Mouse (Mus musculus): ENCODE measurements at regions not wholly inside any gene's neighbourhood (a gene's known extent, or its start where the extent isn't known, plus 50 kb on each side); places are given as distances from the start of the nearest gene placed in this dataset.
A peak's percentile ranks its signal among the peaks of the same experiment; 100 is the strongest.

GRCm38 (mm10) chr16:91156506-91156905 is 61.6 kb upstream of the 4932438H23Rik start:
- WGBS: 8% methylated on average over 15 of the region's 15 CpGs
- peaks cover 60% of the 10 kb centered on the region for H3K27me3 ChIP-seq (ENCODE audit: poor library complexity, severe bottlenecking)

GRCm38 (mm10) chr16:91160679-91161078 is 64.6 kb upstream of the Olig2 start:
- Histone ChIP-seq H3K27ac (no peak overlapping the region), H3K9me3 (peaks cover 16% of the 10 kb centered on the region; the same call in 1 of the 2 replicates), H3K4me1 (peaks cover 31% of the 10 kb centered on the region), H3K4me3 (no peak overlapping the region), H3K36me3 (replicated peaks) (no peaks in the 10 kb centered on the region), H3K27me3 (ENCODE audit: poor library complexity, severe bottlenecking) (peaks cover 100% of the 10 kb centered on the region)
- peak; percentile 51 for DNase-seq (ENCODE audit: extremely low spot score, low spot score)
- 21% methylated on average over 8 of the region's 8 CpGs for WGBS

More at GRCm38 (mm10) chr16:91156506-91156905, 61.6 kb upstream of the 4932438H23Rik start:
- peak overlapping the region; percentile 74 for H3K27ac ChIP-seq
- no peak overlapping the region for H3K4me3 ChIP-seq
- H3K9me3 ChIP-seq: peaks cover 16% of the 10 kb centered on the region; the same call in 1 of the 2 replicates
- H3K36me3 ChIP-seq (replicated peaks): no peaks in the 10 kb centered on the region
- peak; percentile 43 for DNase-seq (ENCODE audit: extremely low spot score, low spot score)
- peaks cover 29% of the 10 kb centered on the region for H3K4me1 ChIP-seq

GRCm38 (mm10) chr16:91161616-91162015 is 63.6 kb upstream of the Olig2 start:
- H3K36me3 ChIP-seq (replicated peaks): no peaks in the 10 kb centered on the region
- 81% methylated on average over 6 of the region's 6 CpGs for WGBS
- peaks cover 100% of the 10 kb centered on the region for H3K27me3 ChIP-seq (ENCODE audit: poor library complexity, severe bottlenecking)
- no peak for DNase-seq (ENCODE audit: extremely low spot score, low spot score)
- peaks cover 22% of the 10 kb centered on the region for H3K4me1 ChIP-seq
- H3K27ac ChIP-seq: no peak overlapping the region
- H3K9me3 ChIP-seq: peaks cover 16% of the 10 kb centered on the region; the same call in 1 of the 2 replicates
- no peak overlapping the region for H3K4me3 ChIP-seq

GRCm38 (mm10) chr16:91162381-91162780 is 62.9 kb upstream of the Olig2 start:
- Histone ChIP-seq H3K27me3 (ENCODE audit: poor library complexity, severe bottlenecking) (peaks cover 100% of the 10 kb centered on the region), H3K27ac (no peak overlapping the region), H3K4me3 (no peak overlapping the region), H3K36me3 (replicated peaks) (no peaks in the 10 kb centered on the region), H3K4me1 (peaks cover 18% of the 10 kb centered on the region), H3K9me3 (peaks cover 16% of the 10 kb centered on the region; the same call in 1 of the 2 replicates)
- WGBS: 91% methylated on average over 6 of the region's 6 CpGs
- no peak for DNase-seq (ENCODE audit: extremely low spot score, low spot score)

GRCm38 (mm10) chr16:91165906-91166305 is 59.4 kb upstream of the Olig2 start:
- no peaks in the 10 kb centered on the region for H3K36me3 ChIP-seq (replicated peaks)
- H3K27me3 ChIP-seq (ENCODE audit: poor library complexity, severe bottlenecking): peaks cover 100% of the 10 kb centered on the region
- 92% methylated on average over 4 of the region's 4 CpGs for whole genome bisulfite sequencing
- DNase-seq (ENCODE audit: extremely low spot score, low spot score): no peak
- no peaks in the 10 kb centered on the region for H3K9me3 ChIP-seq
- H3K4me3 ChIP-seq: no peak overlapping the region
- no peak overlapping the region for H3K27ac ChIP-seq
- peaks cover 46% of the 10 kb centered on the region for H3K4me1 ChIP-seq

- Histone ChIP-seq H3K4me3 (no peak overlapping the region), H3K27ac (no peak overlapping the region), H3K27me3 (ENCODE audit: poor library complexity, severe bottlenecking) (peaks cover 100% of the 10 kb centered on the region), H3K36me3 (replicated peaks) (no peaks in the 10 kb centered on the region), H3K4me1 (peaks cover 46% of the 10 kb centered on the region), H3K9me3 (no peaks in the 10 kb centered on the region)
- DNase-seq (ENCODE audit: extremely low spot score, low spot score): no peak
These were observed 58.4 kb upstream of the Olig2 start for GRCm38 (mm10) chr16:91166866-91167265.

GRCm38 (mm10) chr16:91168398-91168797 is 56.9 kb upstream of the Olig2 start:
- DNase-seq (ENCODE audit: extremely low spot score, low spot score): no peak
- 18% methylated on average over 7 of the region's 7 CpGs for WGBS

GRCm38 (mm10) chr16:91169829-91170228 is 55.4 kb upstream of the Olig2 start:
- WGBS: under 1% methylated on average over 16 of the region's 16 CpGs
- no peaks in the 10 kb centered on the region for H3K36me3 ChIP-seq (replicated peaks)
- peak overlapping the region; percentile 44 for H3K4me3 ChIP-seq
- peaks cover 76% of the 10 kb centered on the region for H3K4me1 ChIP-seq
- peak; percentile 71 for DNase-seq (ENCODE audit: extremely low spot score, low spot score)
- peak overlapping the region; percentile 76 for H3K27ac ChIP-seq
- H3K9me3 ChIP-seq: no peaks in the 10 kb centered on the region
- H3K27me3 ChIP-seq (ENCODE audit: poor library complexity, severe bottlenecking): peaks cover 94% of the 10 kb centered on the region

More at GRCm38 (mm10) chr16:91168398-91168797, 56.9 kb upstream of the Olig2 start:
- H3K36me3 ChIP-seq (replicated peaks): no peaks in the 10 kb centered on the region
- H3K4me3 ChIP-seq: peak overlapping the region; percentile 5; the same call in 1 of the 2 replicates
- H3K27ac ChIP-seq: peak overlapping the region; percentile 51
- H3K27me3 ChIP-seq (ENCODE audit: poor library complexity, severe bottlenecking): peaks cover 96% of the 10 kb centered on the region
- no peaks in the 10 kb centered on the region for H3K9me3 ChIP-seq
- peaks cover 62% of the 10 kb centered on the region for H3K4me1 ChIP-seq

- whole genome bisulfite sequencing: 44% methylated on average over 14 of the region's 14 CpGs
- H3K4me3 ChIP-seq: peak overlapping the region; percentile 19; the same call in 1 of the 2 replicates
- peak overlapping the region; percentile 83 for H3K27ac ChIP-seq
- H3K4me1 ChIP-seq: peaks cover 88% of the 10 kb centered on the region
- no peaks in the 10 kb centered on the region for H3K36me3 ChIP-seq (replicated peaks)
- no peak for DNase-seq (ENCODE audit: extremely low spot score, low spot score)
- H3K9me3 ChIP-seq: no peaks in the 10 kb centered on the region
- H3K27me3 ChIP-seq (ENCODE audit: poor library complexity, severe bottlenecking): peaks cover 94% of the 10 kb centered on the region
These were observed 53.3 kb upstream of the Olig2 start for GRCm38 (mm10) chr16:91171911-91172440.

GRCm38 (mm10) chr16:91172510-91172909 is 52.7 kb upstream of the Olig2 start:
- peak overlapping the region; percentile 19; the same call in 1 of the 2 replicates for H3K4me3 ChIP-seq
- H3K4me1 ChIP-seq: peaks cover 86% of the 10 kb centered on the region
- H3K27me3 ChIP-seq (ENCODE audit: poor library complexity, severe bottlenecking): peaks cover 94% of the 10 kb centered on the region
- no peaks in the 10 kb centered on the region for H3K9me3 ChIP-seq
- WGBS: 39% methylated on average over 9 of the region's 9 CpGs
- DNase-seq (ENCODE audit: extremely low spot score, low spot score): no peak
- peak overlapping the region; percentile 83 for H3K27ac ChIP-seq
- H3K36me3 ChIP-seq (replicated peaks): no peaks in the 10 kb centered on the region

- no peaks in the 10 kb centered on the region for H3K9me3 ChIP-seq
- H3K4me1 ChIP-seq: peaks cover 79% of the 10 kb centered on the region
- H3K27ac ChIP-seq: peak overlapping the region; percentile 83
- peak overlapping the region; percentile 24; the same call in 1 of the 2 replicates for H3K4me3 ChIP-seq
- DNase-seq (ENCODE audit: extremely low spot score, low spot score): peak; percentile 66
- H3K36me3 ChIP-seq (replicated peaks): no peaks in the 10 kb centered on the region
- 27% methylated on average over 15 of the region's 15 CpGs for WGBS
- H3K27me3 ChIP-seq (ENCODE audit: poor library complexity, severe bottlenecking): peaks cover 94% of the 10 kb centered on the region
These were observed 52.0 kb upstream of the Olig2 start for GRCm38 (mm10) chr16:91173241-91173640.

GRCm38 (mm10) chr16:91173870-91174278 is 51.4 kb upstream of the Olig2 start:
- Histone ChIP-seq H3K4me1 (peaks cover 73% of the 10 kb centered on the region), H3K36me3 (replicated peaks) (no peaks in the 10 kb centered on the region), H3K27me3 (ENCODE audit: poor library complexity, severe bottlenecking) (peaks cover 94% of the 10 kb centered on the region), H3K9me3 (no peaks in the 10 kb centered on the region), H3K4me3 (peak overlapping the region; percentile 24), H3K27ac (peak overlapping the region; percentile 83)
- peak; percentile 49 for DNase-seq (ENCODE audit: extremely low spot score, low spot score)
- WGBS: 10% methylated on average over 3 of the region's 3 CpGs

- WGBS: 53% methylated on average over 4 of the region's 4 CpGs
- Histone ChIP-seq H3K4me1 (peaks cover 67% of the 10 kb centered on the region), H3K27me3 (ENCODE audit: poor library complexity, severe bottlenecking) (peaks cover 94% of the 10 kb centered on the region), H3K36me3 (replicated peaks) (no peaks in the 10 kb centered on the region), H3K9me3 (no peaks in the 10 kb centered on the region), H3K27ac (peak overlapping the region; percentile 83), H3K4me3 (peak overlapping the region; percentile 24; the same call in 1 of the 2 replicates)
- no peak for DNase-seq (ENCODE audit: extremely low spot score, low spot score)
These were observed 50.9 kb upstream of the Olig2 start for GRCm38 (mm10) chr16:91174401-91174800.
